ENCODE assay signal across 9 mouse cellular contexts in genomic region chr2:155051622-155052351, GRCm38 (mm10). TPM values are rescaled to one million over a fixed set of nuclear protein-coding genes. Genes with fewer than 3 reads are reported as not detected.
A peak's percentile ranks its signal among the peaks of the same experiment; 100 is the strongest.
DNase-seq lines count a peak whose midpoint lies in the region; ATAC-seq and TF ChIP-seq lines count a peak whose summit lies in the region.
"Had no signal": no experiment of that assay in that cellular context is flagged by ENCODE, and none has a peak within 500 bp of the region (broad histone marks: within the 10 kb centered on the region; RNA-seq: fewer than 3 reads in every experiment).

No protein-coding gene starts in this region.

- H3K27me3 ChIP-seq in CH12.LX (replicated peaks) = no peaks in the 10 kb centered on the region
- no peaks in the 10 kb centered on the region for H3K27me3 ChIP-seq in forebrain, postnatal 0 days (ENCODE audit: insufficient read depth, low read length)
- no peaks in the 10 kb centered on the region for H3K27me3 ChIP-seq in liver, embryonic 16.5 days (ENCODE audit: control insufficient read depth, insufficient read depth, low read depth, low read length)

- no peaks in the 10 kb centered on the region for H3K9me3 ChIP-seq in CH12.LX (replicated peaks; ENCODE audit: low read length)
- no peaks in the 10 kb centered on the region for H3K9me3 ChIP-seq in forebrain, postnatal 0 days (ENCODE audit: low read length)
- no peaks in the 10 kb centered on the region for H3K9me3 ChIP-seq in liver, embryonic 16.5 days (replicated peaks; ENCODE audit: control insufficient read depth, low read length)

- ATAC-seq in forebrain, postnatal 0 days = no peak
- no peak for ATAC-seq in liver, embryonic 16.5 days (ENCODE audit: low read depth)

- no peak for TF ChIP-seq RAD21 in CH12.LX (IDR thresholded peaks at IDR 0.05; ENCODE audit: low read depth, low read length)

- dilution Hi-C loops in CH12.LX (cut with MboI; ENCODE audit: extremely low pct_ligation_motif_present, extremely low pct_unique_long_range_greater_than_20kb, low sequenced_read_pairs) = no loop called here

- TF ChIP-seq EP300 in CH12.LX (IDR thresholded peaks at IDR 0.05; ENCODE audit: low read length) = no peak

- H3K27ac ChIP-seq in CH12.LX (ENCODE audit: insufficient read depth, low read depth) = no peak overlapping the region
- peak overlapping the region; percentile 87 for H3K27ac ChIP-seq in forebrain, postnatal 0 days (ENCODE audit: low read depth, low read length)
- H3K27ac ChIP-seq in liver, embryonic 16.5 days (ENCODE audit: low read length) = peak overlapping the region; percentile 81; the same call in 1 of the 2 replicates

- in situ Hi-C loops in CH12.LX (cut with MboI; ENCODE audit: low pct_ligation_motif_present, low pct_unique_long_range_greater_than_20kb, low sequenced_read_pairs) = no loop called here

- peaks cover 15% of the 10 kb centered on the region for H3K79me2 ChIP-seq in CH12.LX (replicated peaks; ENCODE audit: control insufficient read depth, extremely low read depth, insufficient read depth, poor library complexity, severe bottlenecking)

- DNase-seq in cerebellum, adult 9-11 months = peak; percentile 31
- no peak for DNase-seq in cerebellum, adult 11-12 months
- no peak for DNase-seq in CH12.LX (ENCODE audit: extremely low read depth)
- DNase-seq in forebrain, postnatal 0 days = peak; percentile 21
- DNase-seq in thymus, adult 18-20 months = no peak
- DNase-seq in cerebellum, adult 8-10 months = no peak
- no peak for DNase-seq in layer of hippocampus, adult 18-20 months (ENCODE audit: low spot score in 2 of 2)
- DNase-seq: cerebellum, adult 9-10 months had no signal

- WGBS in forebrain, postnatal 0 days = 16% methylated on average over 9 of the region's 9 CpGs
- 18% methylated on average over 9 of the region's 9 CpGs for WGBS in liver, embryonic 16.5 days (ENCODE audit: insufficient replicate concordance)

- peak overlapping the region; percentile 80; the same call in 1 of the 2 replicates for H3K9ac ChIP-seq in CH12.LX (ENCODE audit: insufficient read depth, low read depth)
- H3K9ac ChIP-seq in forebrain, postnatal 0 days = peak overlapping the region; percentile 68
- peak overlapping the region; percentile 61; the same call in 1 of the 2 replicates for H3K9ac ChIP-seq in liver, embryonic 16.5 days (ENCODE audit: low read depth, low read length)

- H3K4me3 ChIP-seq in CH12.LX (replicated peaks in 1 of 3; ENCODE audit: low read depth in 2 of 3, low read length in 2 of 3, poor library complexity in 1 of 3) = no peak overlapping the region
- peak overlapping the region; percentile 43 for H3K4me3 ChIP-seq in forebrain, postnatal 0 days (ENCODE audit: low read depth, low read length)
- peak overlapping the region; percentile 71 for H3K4me3 ChIP-seq in liver, embryonic 16.5 days (ENCODE audit: low read depth, low read length)

- no peak for TF ChIP-seq POLR2A in CH12.LX (IDR thresholded peaks at IDR 0.05; ENCODE audit: low read depth, low read length)

- H3K4me2 ChIP-seq in CH12.LX (ENCODE audit: insufficient read depth, low read depth, poor library complexity, severe bottlenecking) = peak overlapping the region; percentile 61
- peak overlapping the region; percentile 59 for H3K4me2 ChIP-seq in forebrain, postnatal 0 days (ENCODE audit: low read depth)
- H3K4me2 ChIP-seq in liver, embryonic 16.5 days (ENCODE audit: low read depth, low read length) = peak overlapping the region; percentile 99

- no peak for TF ChIP-seq CTCF in CH12.LX (conservative IDR thresholded peaks at IDR 0.05 in 1 of 2, IDR thresholded peaks at IDR 0.05 in 1 of 2; ENCODE audit: low read depth in 2 of 2, low read length in 2 of 2)
- TF ChIP-seq CTCF in forebrain, postnatal 0 days (IDR thresholded peaks at IDR 0.05; ENCODE audit: low read depth) = no peak

- peaks cover 2 to 39% of the 10 kb centered on the region in 2 experiments for H3K36me3 ChIP-seq in CH12.LX (replicated peaks in 1 of 2; ENCODE audit: control insufficient read depth in 1 of 2, insufficient read depth in 1 of 2, low read length in 1 of 2)
- no peaks in the 10 kb centered on the region for H3K36me3 ChIP-seq in forebrain, postnatal 0 days (ENCODE audit: insufficient read depth)
- no peaks in the 10 kb centered on the region for H3K36me3 ChIP-seq in liver, embryonic 16.5 days (ENCODE audit: control insufficient read depth, insufficient read depth)

- peaks cover 4 to 41% of the 10 kb centered on the region in 2 experiments for H3K4me1 ChIP-seq in CH12.LX (ENCODE audit: control insufficient read depth in 1 of 2, insufficient read depth in 2 of 2)
- peaks cover 8% of the 10 kb centered on the region for H3K4me1 ChIP-seq in forebrain, postnatal 0 days (ENCODE audit: insufficient read depth)
- peaks cover 27% of the 10 kb centered on the region for H3K4me1 ChIP-seq in liver, embryonic 16.5 days (ENCODE audit: control insufficient read depth, low read depth, low read length)

TF ChIP-seq in CH12.LX, 34 proteins besides CTCF, POLR2A, EP300 and RAD21:
- no peak for TF ChIP-seq ZNF384 (IDR thresholded peaks at IDR 0.05; ENCODE audit: low read depth, low read length)
- no peak for TF ChIP-seq USF2 (conservative IDR thresholded peaks at IDR 0.05; ENCODE audit: low read depth, low read length)
- no peak for TF ChIP-seq HCFC1 (IDR thresholded peaks at IDR 0.05; ENCODE audit: low read depth, low read length)
- no peak for TF ChIP-seq ZMIZ1 (IDR thresholded peaks at IDR 0.05; ENCODE audit: low read depth, low read length)
- TF ChIP-seq MAZ (IDR thresholded peaks at IDR 0.05; ENCODE audit: low read depth, low read length) = no peak
- 0 out of 2 replicates have a peak, but pooled peaks have one; percentile 17 for TF ChIP-seq CHD2 (IDR thresholded peaks at IDR 0.05; ENCODE audit: low read length)

RNA-seq across cellular contexts. Expression of gene Ahcy, which starts 22.5 kb away (rescaled TPM):
- 514 and 556 TPM in 2 replicates for total RNA-seq in CH12.LX (2012; rRNA removed)
- total RNA-seq in CH12.LX (2014; rRNA removed) = 529 and 543 TPM in 2 replicates
- polyA plus RNA-seq in CH12.LX (2012; ENCODE audit: insufficient read length, low read depth) = 364 and 444 TPM in 2 replicates
- 62.7 and 70.1 TPM in 2 replicates for total RNA-seq in forebrain, postnatal 0 days (2014; rRNA removed)
- 42.2 and 42.6 TPM in 2 replicates for polyA plus RNA-seq in forebrain, postnatal 0 days (2015; fragmentation: Nextera tagmentation; extraction: Ambion mirVana)
- 69.8 and 77.7 TPM in 2 replicates for polyA plus RNA-seq in liver, embryonic 16.5 days (2015; fragmentation: Nextera tagmentation; extraction: Ambion mirVana)
- total RNA-seq in layer of hippocampus, adult 18-20 months (2021) = 10 to 100 TPM; 16.2 to 17.6 TPM

RNA-seq across cellular contexts. Expression of gene Gm14226, which starts 33.7 kb away (rescaled TPM):
- 0.13 TPM in 1 of 2 replicates, not detected in the other for total RNA-seq in CH12.LX (2012; rRNA removed)
- not detected in 2 replicates for total RNA-seq in CH12.LX (2014; rRNA removed)
- 0.10 TPM in 1 of 2 replicates, not detected in the other for polyA plus RNA-seq in CH12.LX (2012; ENCODE audit: insufficient read length, low read depth)
- total RNA-seq in forebrain, postnatal 0 days (2014; rRNA removed) = 0.08 TPM in 1 of 2 replicates, not detected in the other
- polyA plus RNA-seq in forebrain, postnatal 0 days (2015; fragmentation: Nextera tagmentation; extraction: Ambion mirVana) = 0.05 TPM in 1 of 2 replicates, not detected in the other
- 0.26 and 0.30 TPM in 2 replicates for polyA plus RNA-seq in liver, embryonic 16.5 days (2015; fragmentation: Nextera tagmentation; extraction: Ambion mirVana)
- total RNA-seq in layer of hippocampus, adult 18-20 months (2021) = under 1 TPM; 0.13 to 0.15 TPM

Comparison
In these comparisons a context has a peak if more than half of its experiments do, and no peak if none do; other contexts are left out.
1. DNase-seq: peak in cerebellum, adult 9-11 months (single experiment) and forebrain, postnatal 0 days (single experiment); none in cerebellum, adult 11-12 months (single experiment), CH12.LX (single experiment), thymus, adult 18-20 months (0 of 2), cerebellum, adult 8-10 months (single experiment) and layer of hippocampus, adult 18-20 months (0 of 2).
2. H3K4me3 ChIP-seq: peak in forebrain, postnatal 0 days (single experiment) and liver, embryonic 16.5 days (single experiment); none in CH12.LX (0 of 3).
3. Peak in every context shown above with its lines, with median percentiles within 50 percentile points of each other: H3K4me2 ChIP-seq and H3K9ac ChIP-seq.